Mouse (Mus musculus): ENCODE data around the gene Tfap4. TPM values are rescaled to one million over a fixed set of nuclear protein-coding genes. Genes with fewer than 3 reads are reported as not detected.

The Tfap4 gene
- total RNA-seq (2021): 1 to 10 TPM; 3.8 to 6.7 TPM
- polyA plus RNA-seq (2012; rRNA removed): 3.6 and 4.0 TPM in 2 replicates
- long read RNA-seq, transcript Tfap4-201 (7 exons, 2,247 nt): major isoform, 5 of 6 reads
- long read RNA-seq, partial matches to known transcripts: 0 of 6 reads
- long read RNA-seq, other reads (novel, unspliced or antisense): 1 of 6 reads

DNA sequence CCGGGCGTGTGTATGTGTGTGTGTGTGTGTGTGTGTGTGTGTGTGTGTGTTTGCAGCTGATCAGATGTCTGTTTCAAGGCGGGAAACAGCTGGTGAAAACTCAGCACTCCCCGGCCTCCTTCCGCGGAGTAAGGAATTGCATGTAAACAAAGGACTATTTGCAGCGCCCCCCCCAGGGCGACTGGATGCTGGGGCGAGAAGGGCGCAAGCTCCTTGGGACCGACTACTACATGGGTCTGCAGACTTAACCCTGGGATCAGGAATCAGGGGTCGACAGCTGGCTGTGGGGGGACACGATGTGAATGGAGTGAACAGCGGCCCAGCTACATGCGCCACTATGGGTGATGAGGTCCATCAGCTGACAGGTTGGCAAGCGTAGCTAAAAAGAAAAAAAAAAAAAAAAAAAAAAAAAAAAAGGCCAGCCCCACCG lies at the start of gene Tfap4:
Gene Tfap4, minus strand, starts transcription at position 140 of the 430 bp plus-strand sequence.
- DNase-seq: peak; percentile 90

DNA sequence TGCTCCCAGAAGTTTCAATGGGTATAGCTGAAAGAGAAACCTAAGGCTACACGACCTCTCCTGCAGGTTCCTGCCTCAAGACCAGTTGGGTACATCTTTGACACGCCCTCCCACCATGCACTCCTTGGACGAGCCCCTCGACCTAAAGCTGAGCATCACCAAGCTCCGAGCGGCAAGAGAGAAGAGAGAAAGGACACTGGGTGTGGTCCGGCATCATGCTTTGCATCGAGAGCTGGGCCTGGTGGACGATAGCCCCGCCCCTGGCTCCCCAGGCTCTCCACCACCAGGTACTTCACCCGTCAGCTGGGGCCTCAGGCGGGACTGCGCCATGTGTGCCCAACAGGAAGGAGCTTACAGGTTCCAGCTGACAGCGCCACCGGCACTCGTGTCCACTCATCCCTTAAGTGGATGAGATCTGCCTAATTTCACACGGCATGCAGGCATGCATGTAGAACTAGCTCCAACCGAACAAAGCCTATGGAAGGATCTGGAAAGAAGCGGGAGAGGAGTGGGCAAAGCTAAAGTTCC lies 48.9 kb upstream of the Tfap4 start:
- no peak for DNase-seq

DNA sequence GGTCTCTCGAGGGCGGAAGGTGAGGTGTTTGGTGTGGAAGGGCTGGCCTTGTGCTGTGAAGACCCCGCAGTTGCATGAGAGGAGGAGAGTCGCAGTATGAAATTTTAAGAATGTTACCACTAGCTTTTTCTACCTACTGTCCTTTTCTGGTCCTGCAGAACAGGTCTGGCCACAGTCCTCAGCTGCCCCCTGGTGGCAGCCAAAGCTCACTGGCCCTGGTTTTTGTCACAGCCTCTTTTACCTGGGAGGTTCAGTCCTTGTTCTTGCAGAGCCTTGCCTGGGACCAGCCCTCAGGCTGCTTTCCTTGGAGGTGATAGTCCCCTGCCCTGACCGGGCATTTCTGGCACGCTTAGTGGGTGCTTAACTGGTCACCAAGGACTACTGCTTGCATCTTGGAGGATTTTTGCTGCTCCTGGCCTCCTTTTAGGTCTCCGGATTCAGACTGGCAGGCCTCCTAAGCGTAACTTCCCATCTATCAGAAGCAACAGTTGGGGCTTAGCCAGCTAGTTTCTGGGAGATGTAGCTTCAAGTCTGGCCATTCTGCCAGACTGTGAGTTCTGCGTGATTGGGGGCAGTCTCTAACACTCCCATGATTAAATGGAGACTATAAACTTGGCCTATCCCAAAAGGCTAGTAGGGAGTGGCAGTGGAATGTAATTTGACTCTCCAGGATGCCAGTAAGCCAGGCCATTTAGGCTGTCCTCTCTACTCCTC lies 48.3 kb upstream of the Tfap4 start:
- DNase-seq: peak; percentile 88

DNA sequence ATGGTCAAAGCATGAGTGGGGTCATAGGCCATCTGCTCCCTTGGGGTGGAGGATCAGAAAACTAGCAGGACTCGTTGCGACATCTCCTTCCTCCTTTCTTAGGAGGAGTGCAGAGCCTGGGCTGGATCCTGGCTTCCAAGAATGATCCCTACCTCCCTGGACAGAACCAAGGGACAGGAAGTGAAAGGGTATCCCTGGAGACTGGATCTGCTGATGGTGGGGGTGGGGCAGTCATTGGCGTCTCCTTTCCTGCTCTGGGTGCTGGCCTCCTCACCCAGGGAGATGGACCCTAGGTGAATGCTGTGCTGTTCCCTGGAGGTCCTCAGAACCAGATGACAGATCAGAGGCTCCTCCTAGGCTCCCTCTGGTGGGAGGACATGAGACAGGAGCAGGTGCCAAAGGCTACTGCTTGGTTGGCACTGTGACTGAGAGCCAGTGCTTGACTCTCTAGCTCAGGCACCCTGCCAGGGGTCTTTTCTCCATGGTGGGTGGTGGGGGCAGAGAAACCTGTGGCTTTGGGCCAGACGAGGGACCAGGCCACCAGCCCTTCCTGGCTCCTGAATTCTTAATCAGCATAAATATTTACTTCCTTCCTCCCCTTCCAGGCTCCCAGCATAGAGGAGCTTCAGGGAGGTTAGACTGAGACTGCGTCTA lies 46.9 kb upstream of the Tfap4 start:
- peak; percentile 56 for DNase-seq

DNA sequence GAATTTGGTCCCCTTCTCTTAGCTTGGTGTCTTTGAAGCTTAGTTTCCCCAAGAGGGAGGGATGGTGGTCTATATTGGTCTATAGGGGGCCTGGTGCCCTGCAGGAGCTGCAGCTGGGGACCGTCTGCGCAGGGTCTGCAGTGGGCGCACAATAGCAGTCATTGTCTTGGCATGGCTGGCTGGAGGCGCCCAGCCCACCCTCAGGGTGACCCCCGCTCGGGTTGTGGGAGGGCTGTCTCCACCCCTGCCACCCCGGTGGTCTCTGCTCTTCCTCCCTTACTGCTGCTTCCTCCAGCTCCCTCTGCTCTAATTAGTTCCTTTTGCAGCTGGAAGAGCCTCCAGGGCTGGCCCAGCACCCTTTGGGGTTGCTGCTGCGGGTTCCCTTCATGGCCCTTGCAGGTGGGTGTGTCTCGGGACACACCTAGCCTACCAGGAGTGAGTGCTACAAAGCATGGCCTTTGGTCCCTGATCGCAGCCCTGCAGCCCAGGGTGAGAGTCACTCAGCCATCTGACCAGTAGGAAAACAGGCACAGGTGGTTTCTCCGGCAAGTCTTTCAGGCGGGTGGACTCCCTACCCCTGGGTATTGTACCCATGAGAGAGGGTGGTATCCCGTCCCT lies 46.0 kb upstream of the Tfap4 start:
- no peak for DNase-seq

DNA sequence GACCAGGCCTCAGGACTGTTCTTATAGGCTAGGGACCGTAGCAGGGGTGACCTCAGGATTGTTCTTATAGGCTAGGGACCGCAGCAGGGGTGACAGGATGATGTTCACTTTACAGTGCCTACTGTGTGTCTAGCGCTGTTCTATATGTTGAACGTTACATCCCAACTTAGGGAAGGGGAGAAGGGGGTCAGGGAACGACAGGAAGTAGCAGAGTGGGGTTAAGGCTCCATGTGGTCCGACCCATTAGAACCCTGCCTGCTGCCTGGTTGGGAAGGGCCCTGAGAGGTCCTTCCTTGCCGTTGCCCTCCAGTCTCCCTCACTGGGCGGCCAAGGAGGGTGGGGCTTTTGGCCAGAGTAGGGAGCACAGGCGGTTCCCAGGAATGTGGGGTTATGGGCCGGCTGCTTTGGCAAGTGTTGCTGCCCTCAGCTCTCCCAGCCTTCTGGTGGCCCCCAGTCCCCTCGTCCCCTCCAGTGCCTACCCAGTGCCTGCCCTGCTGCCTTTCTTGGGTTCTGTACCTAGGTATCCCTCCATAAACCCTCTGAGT lies 44.7 kb upstream of the Tfap4 start:
- no peak for DNase-seq

DNA sequence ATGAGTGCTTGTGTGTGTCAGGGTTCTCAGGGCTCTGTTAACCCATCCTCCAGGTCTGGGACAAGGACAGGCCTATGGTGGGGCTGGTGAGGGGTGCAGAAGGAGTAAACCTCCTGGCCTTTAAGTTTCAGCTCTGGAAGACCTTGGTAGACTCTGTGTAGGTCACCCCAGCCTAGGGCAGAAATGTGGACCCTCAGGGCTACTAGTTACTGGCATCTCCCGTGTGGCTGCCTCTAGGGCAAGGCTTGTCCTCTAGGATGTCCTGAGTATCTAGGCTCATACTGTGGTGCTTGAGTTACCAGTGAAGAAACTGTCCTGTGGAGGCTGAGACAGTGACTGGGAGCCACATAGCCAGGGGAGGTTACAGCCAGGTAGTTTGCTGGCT lies 43.8 kb upstream of the Tfap4 start:
- DNase-seq: no peak

DNA sequence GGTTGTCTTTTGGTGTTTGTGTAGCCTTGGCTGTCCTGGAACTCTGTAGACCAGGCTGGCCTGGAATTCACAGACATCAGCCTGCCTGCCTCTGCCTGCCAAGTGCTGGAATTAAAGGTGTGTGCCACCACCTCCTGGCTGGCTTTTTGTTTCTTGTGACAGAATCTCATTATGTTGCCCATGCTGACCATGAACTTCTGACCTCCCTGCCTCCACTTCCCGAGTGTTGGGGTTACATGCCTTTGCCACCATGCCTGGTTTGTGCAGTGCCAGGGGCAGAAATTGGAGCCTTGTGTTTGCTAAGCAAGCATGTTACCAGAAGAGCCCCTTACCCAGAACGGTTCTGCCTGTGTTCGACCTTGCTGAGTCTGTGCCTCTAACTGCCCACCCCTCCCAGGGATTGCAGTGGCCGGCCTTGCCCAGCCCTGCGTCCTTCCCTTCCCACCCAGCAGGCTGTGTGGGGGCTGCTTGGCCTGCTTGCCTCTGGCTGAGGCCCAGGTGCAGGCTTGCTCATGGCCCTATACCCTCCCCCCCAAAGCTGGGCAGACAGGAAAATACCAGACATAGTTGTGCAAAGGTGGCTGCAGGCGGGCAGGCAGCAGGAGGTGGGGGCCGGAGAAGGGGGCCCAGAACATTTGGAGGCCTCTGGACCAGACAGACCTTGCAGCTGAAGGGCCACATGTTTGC lies 43.3 kb upstream of the Tfap4 start:
- peak; percentile 55 for DNase-seq

DNA sequence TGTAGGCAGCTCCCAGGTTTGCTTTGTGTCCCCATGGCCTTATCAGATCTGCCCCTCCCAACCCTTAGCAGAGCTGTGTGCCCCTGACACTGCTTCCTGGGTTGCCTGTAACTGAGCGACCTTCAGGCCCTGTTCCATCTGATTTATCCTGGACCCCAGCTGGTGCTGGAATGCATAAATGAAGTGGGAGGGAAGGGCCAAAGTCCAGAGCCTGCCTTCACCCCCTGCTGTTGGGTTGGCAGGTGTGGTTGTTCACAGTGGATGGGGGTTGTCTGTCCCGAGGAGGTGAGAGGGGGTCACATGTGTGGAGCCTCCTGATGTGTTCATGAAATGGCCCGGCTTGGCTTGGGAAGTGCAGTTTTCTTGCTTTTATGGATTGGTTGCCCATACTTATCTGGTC lies 42.5 kb upstream of the Tfap4 start:
- DNase-seq: no peak

DNA sequence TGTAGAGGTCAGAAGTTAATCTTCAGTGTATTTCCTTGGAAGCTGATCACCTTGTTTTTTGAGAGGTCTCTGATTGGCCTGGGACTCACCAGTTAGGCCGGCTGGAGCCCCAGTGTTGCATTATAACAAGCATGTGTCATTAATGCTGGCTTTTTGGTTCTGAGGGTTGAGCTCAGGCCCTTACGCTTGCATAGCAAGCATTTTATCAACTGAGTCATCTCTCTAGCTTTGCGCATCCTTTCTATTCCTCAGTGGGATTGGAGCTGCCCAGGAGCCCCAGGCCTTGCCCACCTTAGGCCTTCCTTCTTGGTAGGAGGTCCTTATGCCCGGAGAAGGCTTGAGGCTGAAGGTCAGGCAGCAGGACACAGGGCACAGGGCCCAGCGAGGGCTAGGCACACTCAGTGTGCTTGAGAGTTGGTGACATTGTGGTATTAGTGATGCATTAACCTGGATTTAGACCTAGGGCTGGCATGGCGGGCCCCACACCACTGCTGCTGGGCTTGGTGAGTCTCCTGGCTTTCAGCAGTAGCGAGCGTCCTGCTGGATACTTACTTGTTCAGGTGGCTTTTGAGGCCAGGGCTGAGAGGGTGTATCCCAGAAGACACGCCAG lies 41.2 kb upstream of the Tfap4 start:
- no peak for DNase-seq

DNA sequence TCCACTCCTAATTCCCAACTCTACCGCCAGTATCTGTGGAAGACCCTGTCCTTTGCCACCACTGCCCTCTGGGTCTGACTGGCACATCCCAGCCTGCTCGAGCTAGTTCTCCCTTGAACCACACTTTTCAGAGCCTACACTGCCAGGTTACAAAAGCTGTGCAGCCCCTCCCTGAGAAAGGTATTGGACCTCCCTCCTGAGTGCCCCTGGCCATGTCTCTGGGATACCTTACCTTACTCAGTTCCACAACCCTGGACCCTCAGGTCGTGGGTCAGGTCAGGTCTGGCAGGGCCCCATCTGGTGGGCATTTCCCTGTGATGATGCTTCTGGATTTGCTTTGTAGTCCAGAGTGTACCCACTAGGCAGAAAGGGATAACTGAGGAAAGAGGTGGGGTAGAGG lies 40.0 kb upstream of the Tfap4 start:
- no peak for DNase-seq

DNA sequence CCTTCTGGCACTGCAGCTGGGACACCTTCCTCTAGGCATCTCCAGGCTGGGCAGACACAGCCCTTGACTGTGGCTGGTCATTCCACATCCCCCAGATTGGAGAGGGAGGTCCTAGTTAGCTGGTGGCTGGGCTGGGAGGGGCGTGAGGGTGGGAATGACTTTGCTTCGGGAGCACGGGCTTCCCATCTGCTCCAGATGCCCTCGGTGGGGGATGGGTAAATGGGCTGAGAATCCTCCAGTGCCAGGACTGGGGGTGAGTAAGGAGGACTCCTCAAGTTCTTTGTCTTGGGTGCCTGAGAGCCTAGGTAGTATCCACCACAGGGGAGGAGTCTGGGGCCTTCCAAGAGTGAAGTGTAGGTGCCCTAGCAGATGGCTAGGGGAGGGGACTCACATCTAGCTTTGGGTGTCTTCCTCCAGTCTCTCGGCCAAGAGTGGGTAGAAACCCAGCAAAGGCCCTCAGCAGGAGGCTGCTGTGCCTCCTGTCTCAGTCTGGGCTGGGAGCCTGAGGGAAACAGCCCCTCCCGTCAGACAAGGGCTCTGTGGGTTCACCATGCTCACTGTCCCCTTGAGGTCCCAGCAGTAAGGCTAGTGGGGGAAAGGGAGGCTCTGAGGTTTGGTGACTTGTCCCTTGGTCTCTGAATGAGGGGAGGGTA lies 39.4 kb upstream of the Tfap4 start:
- no peak for DNase-seq

DNA sequence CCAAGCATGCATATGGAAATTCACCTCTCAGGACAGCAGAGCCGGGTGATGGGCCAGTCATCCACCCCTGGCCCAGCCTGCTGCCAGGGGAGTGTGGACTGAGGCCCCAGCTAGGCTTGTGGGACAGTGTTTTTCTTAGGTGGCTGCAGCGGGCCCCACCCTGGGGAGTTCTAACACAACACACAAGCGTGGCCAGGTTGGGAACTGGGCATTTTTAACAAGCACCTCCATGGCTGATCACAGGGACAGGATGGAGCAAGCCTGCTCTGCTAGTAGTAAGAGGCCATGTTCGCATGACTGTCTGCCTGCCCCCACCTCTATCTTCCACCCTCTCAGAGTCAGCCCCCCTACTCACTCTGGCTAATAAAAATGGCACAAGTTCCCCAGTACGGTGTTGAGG lies 38.4 kb upstream of the Tfap4 start:
- DNase-seq: no peak

DNA sequence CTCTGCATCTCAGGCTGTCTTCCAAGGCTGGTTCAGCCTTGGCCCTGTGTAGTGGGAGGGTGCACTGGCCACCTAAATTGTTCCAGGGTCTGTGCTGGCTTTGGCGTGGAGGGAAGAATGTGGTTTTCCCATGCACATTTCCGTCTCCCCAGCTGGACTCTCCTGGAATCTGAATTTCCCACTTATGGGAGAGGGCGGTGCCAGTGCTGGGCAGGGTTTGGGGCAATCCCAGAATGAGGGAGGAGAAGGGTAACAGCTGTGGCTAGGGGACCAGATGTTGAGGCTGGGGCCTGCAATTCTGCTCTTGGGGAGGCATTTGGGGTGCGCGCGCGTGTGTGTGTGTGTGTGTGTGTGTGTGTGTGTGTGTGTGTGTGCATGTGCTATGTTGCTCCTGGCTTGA lies 37.6 kb upstream of the Tfap4 start:
- no peak for DNase-seq

DNA sequence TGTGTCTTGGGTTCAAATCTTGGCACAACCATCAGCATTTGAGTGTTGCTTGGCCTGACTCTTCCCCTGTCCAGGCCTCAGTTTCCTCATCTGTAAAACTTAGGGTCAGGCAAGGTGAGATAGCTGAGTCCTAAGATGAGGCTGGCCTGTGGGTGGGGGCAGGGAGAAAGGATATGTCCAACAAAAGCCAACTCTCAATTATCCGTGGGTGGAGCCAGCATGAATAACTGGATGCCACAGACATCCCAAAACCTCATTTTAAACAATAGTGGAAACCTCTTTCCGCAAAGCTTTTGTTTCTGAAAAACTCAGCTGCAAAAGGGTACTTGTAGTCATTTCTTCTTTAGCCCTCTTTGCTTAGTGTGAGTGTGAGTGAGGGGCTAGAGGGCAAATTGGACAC lies 37.2 kb upstream of the Tfap4 start:
- no peak for DNase-seq

DNA sequence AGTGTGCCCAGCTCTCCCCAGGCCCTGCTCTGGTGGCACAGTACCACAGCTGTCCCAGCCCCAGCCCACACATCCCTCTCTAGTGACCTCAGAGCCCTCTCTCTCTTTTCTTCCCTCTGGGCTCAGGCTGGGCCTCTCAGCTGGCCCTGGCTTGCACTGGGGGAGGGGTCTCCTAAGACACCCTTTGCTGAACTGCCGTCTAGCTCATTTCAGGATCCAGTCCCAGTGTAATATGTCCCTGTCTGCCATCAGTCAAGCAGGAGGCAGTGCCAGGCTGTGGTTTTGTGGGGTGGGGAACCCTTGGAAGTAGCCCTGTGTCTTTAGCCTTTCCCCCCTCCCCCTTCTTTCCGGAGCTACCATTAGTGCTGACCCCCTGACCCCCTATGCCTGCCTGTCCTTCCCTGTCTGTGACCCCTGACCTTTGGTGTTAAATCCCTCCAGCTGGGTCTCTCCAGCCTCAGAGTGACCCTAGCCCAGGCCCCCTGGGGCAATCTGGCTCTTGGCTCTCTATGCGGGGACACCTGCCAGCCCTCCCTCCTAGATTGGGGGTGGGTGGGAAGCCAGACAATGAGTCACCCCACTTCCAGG lies 36.6 kb upstream of the Tfap4 start:
- no peak for DNase-seq

DNA sequence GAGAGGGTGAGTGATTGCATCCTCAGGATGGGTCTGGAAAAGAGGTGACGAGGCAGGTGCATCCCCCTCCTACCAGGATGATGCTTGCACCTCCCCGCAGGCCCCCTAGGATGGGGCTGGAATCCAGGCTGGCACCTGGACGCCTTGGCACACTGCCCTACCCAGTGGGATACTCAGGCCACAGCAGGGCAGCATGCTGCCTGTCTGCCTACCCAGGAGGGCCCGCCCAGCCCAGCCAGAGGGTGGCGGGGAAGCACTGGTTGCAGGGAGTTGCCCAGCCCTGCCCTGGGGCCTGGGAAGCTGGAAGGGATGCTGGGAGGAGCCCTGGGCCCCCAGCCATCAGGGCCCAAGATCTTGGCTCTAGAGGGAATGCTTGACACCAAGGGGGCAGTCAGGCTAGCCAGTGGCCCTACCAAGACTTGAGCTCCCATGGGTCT lies 35.9 kb upstream of the Tfap4 start:
- peak; percentile 61 for DNase-seq

DNA sequence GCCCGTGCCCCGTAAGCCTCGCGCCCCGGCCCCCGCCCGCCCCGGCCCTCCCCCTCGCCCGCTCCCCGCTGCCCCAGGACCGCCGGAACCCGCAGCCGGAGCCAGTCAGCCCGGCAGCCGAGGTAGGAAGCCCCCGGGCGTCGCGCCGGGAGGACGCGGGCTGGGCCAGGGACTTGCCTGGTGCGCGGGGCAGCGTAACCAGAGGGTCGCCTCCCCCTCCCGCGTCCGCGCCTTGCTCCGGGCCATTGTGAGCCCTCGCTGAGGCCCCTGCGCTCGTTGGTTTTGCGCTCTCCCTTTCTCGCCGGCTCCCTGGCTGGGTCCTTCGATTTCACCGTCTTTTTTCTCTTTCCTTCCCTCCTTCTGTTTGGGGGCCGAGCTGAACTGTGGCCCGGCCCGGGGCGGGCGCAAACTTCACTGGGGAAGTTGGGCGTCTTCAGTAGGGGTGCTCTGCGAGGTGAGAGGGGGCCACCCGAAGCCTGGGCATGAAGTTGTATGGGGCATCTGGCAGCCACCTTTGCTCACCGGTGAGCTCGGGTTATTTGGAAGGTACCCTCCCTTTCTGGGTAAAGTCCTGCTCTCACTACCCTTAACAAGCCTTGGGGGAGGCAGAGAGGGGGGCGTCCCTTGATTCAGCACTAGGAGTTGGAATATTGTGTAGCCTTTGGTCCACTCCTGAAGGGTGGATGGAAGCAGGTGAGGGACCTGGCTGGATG lies 35.3 kb upstream of the Tfap4 start:
- no peak for DNase-seq

DNA sequence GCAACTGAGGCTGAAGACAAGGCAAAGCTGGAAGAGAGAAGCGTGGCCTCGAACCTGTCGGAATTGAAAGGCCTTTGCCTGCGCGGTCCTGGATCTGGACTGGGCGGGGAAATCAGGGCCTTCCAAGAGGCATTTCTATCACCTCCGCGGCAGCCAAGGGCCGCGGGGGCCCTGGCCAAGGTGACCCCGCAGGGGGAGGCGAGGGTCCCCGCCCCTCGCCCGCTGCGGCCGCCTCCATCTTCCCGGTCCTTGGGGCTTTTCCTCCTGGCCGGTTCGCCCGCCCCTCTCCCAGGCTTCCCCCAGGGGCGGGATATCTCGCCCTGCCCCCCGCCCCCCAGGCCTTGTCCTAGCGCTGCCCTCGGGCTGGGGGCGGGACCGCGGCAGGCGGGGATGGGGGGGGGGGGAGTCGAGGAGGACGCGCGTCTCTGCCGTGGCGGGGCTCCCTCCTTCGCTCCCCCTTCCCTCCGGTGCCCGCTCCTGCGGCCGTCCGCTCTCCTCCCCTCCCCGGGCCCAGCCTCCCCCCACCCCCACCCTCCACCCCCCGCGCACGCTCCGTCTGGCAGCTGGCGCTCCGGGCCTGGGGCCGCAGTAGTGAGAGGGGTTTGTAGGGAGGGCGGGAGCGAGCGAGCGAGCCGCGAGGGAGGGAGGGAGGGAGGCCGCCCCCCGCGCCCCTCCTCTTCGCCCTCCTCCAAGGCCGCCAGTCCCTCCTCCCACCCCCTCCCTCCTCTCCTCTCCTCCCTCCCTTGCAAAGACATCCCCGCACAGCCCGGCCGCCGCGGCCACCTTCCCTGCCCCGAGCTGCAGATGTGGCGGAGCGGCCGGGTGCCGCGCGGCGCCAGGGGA lies 34.5 kb upstream of the Tfap4 start, which contains the start of gene Glis2:
Gene Glis2, plus strand, starts transcription at position 743 of the 843 bp plus-strand sequence.
- DNase-seq: peak; percentile 81

Measured in adrenal gland, adult 2 months (tissue).